Mouse (Mus musculus) kidney, embryonic 16.5 days (tissue): ENCODE data around the gene Mpped2. TPM values are rescaled to one million over a fixed set of nuclear protein-coding genes. Genes with fewer than 3 reads are reported as not detected.
A peak's percentile ranks its signal among the peaks of the same experiment; 100 is the strongest.

Experiments
- ATAC-seq: fragments of 200-750 bp; cut with Nextera tagmentation; 2 replicates; pipeline ENCODE4 v1.8.0; 2017; ENCODE audit warnings: moderate TSS enrichment; ENCODE audit not compliant: low FRiP score, low TSS enrichment
- H3K27ac ChIP-seq: fragments of 300-500 bp; sonication (generic); 2 replicates; pipeline ENCODE4 v1.5.1; 2014; ENCODE audit warnings: low read length
- H3K27me3 ChIP-seq: fragments of 300-500 bp; sonication (generic); 2 replicates; pipeline ENCODE4 v1.6.1; 2014; ENCODE audit warnings: low read length, control low read depth, mixed read lengths; ENCODE audit not compliant: insufficient read depth
- H3K36me3 ChIP-seq: fragments of 300-500 bp; sonication (generic); 2 replicates; pipeline ENCODE4 v1.6.1; 2014; ENCODE audit warnings: low read length, control low read depth, mixed read lengths; ENCODE audit not compliant: insufficient read depth
- H3K4me1 ChIP-seq: fragments of 300-500 bp; sonication (generic); 2 replicates; pipeline ENCODE4 v1.6.1; 2014; ENCODE audit warnings: low read length, control low read depth, mixed read lengths; ENCODE audit not compliant: insufficient read depth
- H3K4me2 ChIP-seq: fragments of 300-500 bp; sonication (generic); replicated peaks from 2 replicates; pipeline ENCODE4 v1.6.1; 2014; ENCODE audit warnings: low read depth, low read length
- H3K4me3 ChIP-seq: fragments of 300-500 bp; sonication (generic); 2 replicates; pipeline ENCODE4 v1.5.1; 2014; ENCODE audit warnings: mild to moderate bottlenecking, low read length
- H3K9ac ChIP-seq: fragments of 300-500 bp; sonication (generic); replicated peaks from 2 replicates; pipeline ENCODE4 v1.6.1; 2014; ENCODE audit warnings: low read length
- H3K9me3 ChIP-seq: fragments of 300-500 bp; sonication (generic); 2 replicates; pipeline ENCODE4 v1.6.1; 2016; ENCODE audit warnings: low read length, control low read depth
- WGBS: fragments of 180-500 bp; shearing (Covaris S2); extraction: QIAGEN DNeasy Blood & Tissue Kit; methylation state at CpG from one replicate; pipeline ENCODE4 v1.1.7; 2014; 5-methylcytosine and 5-hydroxymethylcytosine counted together
- polyA plus RNA-seq: library from polyadenylated mRNA; unstranded; fragments of >200 nt; fragmentation: Nextera tagmentation; extraction: Ambion mirVana; gene quantifications from 2 replicates; pipeline ENCODE4 v1.2.1, GENCODE M21; 2015

Mpped2 gene
- polyA plus RNA-seq, 1 experiment from 2014 or later = 28.6 TPM

- no peaks in the 10 kb centered on the region for H3K36me3 ChIP-seq
- no peaks in the 10 kb centered on the region for H3K4me1 ChIP-seq
- H3K9me3 ChIP-seq = no peaks in the 10 kb centered on the region
- no peak overlapping the region for H3K9ac ChIP-seq
- ATAC-seq = no peak
- no peak overlapping the region for H3K4me3 ChIP-seq
- H3K27me3 ChIP-seq = no peaks in the 10 kb centered on the region
- no peak overlapping the region for H3K4me2 ChIP-seq
- H3K27ac ChIP-seq = no peak overlapping the region
- 56% methylated on average over 2 of the region's 2 CpGs for whole genome bisulfite sequencing
These were observed 15.6 kb upstream of the Mpped2 start for GRCm38 (mm10) chr2:106677449-106677848.

GRCm38 (mm10) chr2:106679720-106680455 lies 13.2 kb upstream of the Mpped2 start:
- Histone ChIP-seq H3K27ac (peak overlapping the region; percentile 42; the same call in 1 of the 2 replicates), H3K4me2 (no peak overlapping the region), H3K27me3 (no peaks in the 10 kb centered on the region), H3K9me3 (no peaks in the 10 kb centered on the region), H3K4me3 (no peak overlapping the region), H3K4me1 (0 out of 2 replicates have a peak, but pooled peaks cover 2% of the 10 kb centered on the region), H3K9ac (no peak overlapping the region), H3K36me3 (no peaks in the 10 kb centered on the region)
- WGBS = 83% methylated on average over 5 of the region's 5 CpGs
- no peak for ATAC-seq

GRCm38 (mm10) chr2:106683185-106683831 lies 9.8 kb upstream of the Mpped2 start:
- WGBS = 26% methylated on average over 9 of the region's 9 CpGs
- no peak for ATAC-seq
- H3K4me1 ChIP-seq = 0 out of 2 replicates have a peak, but pooled peaks cover 2% of the 10 kb centered on the region
- no peak overlapping the region for H3K9ac ChIP-seq
- no peaks in the 10 kb centered on the region for H3K27me3 ChIP-seq
- peak overlapping the region; percentile 0; the same call in 1 of the 2 replicates for H3K4me2 ChIP-seq
- H3K27ac ChIP-seq = no peak overlapping the region
- H3K4me3 ChIP-seq = no peak overlapping the region
- no peaks in the 10 kb centered on the region for H3K9me3 ChIP-seq
- no peaks in the 10 kb centered on the region for H3K36me3 ChIP-seq

- Histone ChIP-seq H3K36me3 (no peaks in the 10 kb centered on the region), H3K4me3 (no peak overlapping the region), H3K4me1 (0 out of 2 replicates have a peak, but pooled peaks cover 2% of the 10 kb centered on the region), H3K9me3 (no peaks in the 10 kb centered on the region), H3K9ac (no peak overlapping the region), H3K27ac (no peak overlapping the region), H3K27me3 (no peaks in the 10 kb centered on the region), H3K4me2 (no peak overlapping the region)
- no peak for ATAC-seq
- 57% methylated on average over 4 of the region's 4 CpGs for WGBS
These were observed 9.2 kb upstream of the Mpped2 start for GRCm38 (mm10) chr2:106683832-106684231.

GRCm38 (mm10) chr2:106691753-106692363 lies 1.2 kb upstream of the Mpped2 start:
- no peaks in the 10 kb centered on the region for H3K9me3 ChIP-seq
- no peak overlapping the region for H3K4me3 ChIP-seq
- H3K27ac ChIP-seq = no peak overlapping the region
- no peak overlapping the region for H3K9ac ChIP-seq
- peaks cover 27% of the 10 kb centered on the region for H3K27me3 ChIP-seq
- peaks cover 22% of the 10 kb centered on the region for H3K4me1 ChIP-seq
- WGBS = 12% methylated on average over 6 of the region's 6 CpGs
- no peaks in the 10 kb centered on the region for H3K36me3 ChIP-seq
- H3K4me2 ChIP-seq = peak overlapping the region; percentile 99
- ATAC-seq = no peak

DNA sequence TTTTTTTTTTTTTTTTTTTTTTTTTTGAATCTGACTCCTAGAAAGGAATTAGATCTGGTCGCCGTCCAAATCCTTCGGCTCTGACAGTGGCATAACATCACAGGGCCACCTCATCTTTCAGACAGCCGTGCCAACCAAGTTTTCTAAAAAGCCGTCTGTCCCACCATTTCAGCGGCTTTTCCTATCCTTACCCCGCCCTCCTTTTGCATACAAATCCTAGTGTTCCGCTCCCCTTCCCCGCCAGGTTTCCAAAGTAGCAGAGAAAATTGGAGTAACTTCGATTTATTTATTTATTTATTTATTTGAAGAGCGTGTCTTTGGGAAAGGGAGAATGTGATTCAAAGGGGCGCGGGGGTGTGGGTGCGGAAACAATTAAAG lies 675 bp upstream of the Mpped2 start:
- no peak overlapping the region for H3K27ac ChIP-seq
- ATAC-seq = no peak
- H3K4me1 ChIP-seq = peaks cover 22% of the 10 kb centered on the region
- H3K9me3 ChIP-seq = no peaks in the 10 kb centered on the region
- peaks cover 32% of the 10 kb centered on the region for H3K27me3 ChIP-seq
- 3% methylated on average over 14 of the region's 14 CpGs for WGBS
- no peak overlapping the region for H3K9ac ChIP-seq
- H3K36me3 ChIP-seq = no peaks in the 10 kb centered on the region
- H3K4me3 ChIP-seq = peak overlapping the region; percentile 73
- H3K4me2 ChIP-seq = peak overlapping the region; percentile 99

DNA sequence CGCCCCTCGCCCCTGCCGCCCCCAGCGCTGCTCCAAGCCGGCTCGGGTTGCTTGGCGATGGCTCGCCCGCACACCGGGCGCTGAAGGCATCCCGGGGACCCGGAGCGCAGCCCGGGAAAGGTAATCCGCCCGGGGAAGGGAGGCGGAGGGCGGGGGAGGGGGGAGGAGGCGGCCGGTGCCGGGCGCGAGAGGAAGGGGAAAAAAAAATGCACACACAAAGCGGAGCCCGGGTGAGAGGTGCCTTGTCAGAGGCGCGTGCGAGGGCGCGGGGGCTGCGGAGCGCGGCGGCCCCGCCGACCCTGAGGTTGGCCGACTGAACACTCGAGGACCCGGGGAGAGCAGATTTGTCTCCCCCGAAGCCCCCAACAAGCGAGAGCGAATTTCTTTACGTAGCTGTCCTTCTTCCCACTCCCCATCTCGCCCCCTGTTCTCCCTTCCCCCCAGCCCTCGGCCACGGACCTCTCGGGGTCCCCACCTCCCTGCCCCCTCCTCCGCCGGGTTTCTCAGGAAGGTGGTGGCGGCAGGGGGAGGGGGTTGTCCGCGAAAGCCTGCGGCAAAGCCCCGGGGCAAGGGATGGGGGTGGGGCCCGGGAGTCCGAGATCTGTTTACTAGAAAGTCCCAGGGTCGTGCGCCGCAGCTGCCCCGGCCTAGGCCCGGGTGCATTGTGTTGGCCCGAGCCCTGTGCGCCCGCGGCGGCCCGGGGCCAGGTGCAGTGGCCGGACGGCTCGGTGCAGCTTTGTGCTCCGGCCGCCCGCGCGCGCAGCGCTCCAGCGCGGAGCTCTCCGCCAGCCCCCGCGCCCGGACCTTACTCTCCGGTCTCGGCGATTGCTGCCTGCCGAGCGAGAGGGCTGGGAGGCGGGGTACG lies 865 bp downstream of the Mpped2 start:
- WGBS = under 1% methylated on average over 84 of the region's 91 CpGs
- Histone ChIP-seq H3K4me1 (peaks cover 22% of the 10 kb centered on the region), H3K9ac (peak overlapping the region; percentile 87), H3K36me3 (no peaks in the 10 kb centered on the region), H3K27me3 (peaks cover 40% of the 10 kb centered on the region), H3K27ac (peak overlapping the region; percentile 87), H3K9me3 (no peaks in the 10 kb centered on the region), H3K4me2 (peak overlapping the region; percentile 99), H3K4me3 (peak overlapping the region; percentile 73)
- ATAC-seq = peak; percentile 85

- Histone ChIP-seq H3K4me1 (peaks cover 22% of the 10 kb centered on the region), H3K27me3 (peaks cover 40% of the 10 kb centered on the region), H3K9me3 (no peaks in the 10 kb centered on the region), H3K4me2 (peak overlapping the region; percentile 99), H3K36me3 (no peaks in the 10 kb centered on the region), H3K4me3 (peak overlapping the region; percentile 73), H3K27ac (peak overlapping the region; percentile 87), H3K9ac (peak overlapping the region; percentile 87)
- under 1% methylated on average over 10 of the region's 10 CpGs for WGBS
- no peak for ATAC-seq
These were observed 1.5 kb downstream of the Mpped2 start for GRCm38 (mm10) chr2:106694567-106694885.

DNA sequence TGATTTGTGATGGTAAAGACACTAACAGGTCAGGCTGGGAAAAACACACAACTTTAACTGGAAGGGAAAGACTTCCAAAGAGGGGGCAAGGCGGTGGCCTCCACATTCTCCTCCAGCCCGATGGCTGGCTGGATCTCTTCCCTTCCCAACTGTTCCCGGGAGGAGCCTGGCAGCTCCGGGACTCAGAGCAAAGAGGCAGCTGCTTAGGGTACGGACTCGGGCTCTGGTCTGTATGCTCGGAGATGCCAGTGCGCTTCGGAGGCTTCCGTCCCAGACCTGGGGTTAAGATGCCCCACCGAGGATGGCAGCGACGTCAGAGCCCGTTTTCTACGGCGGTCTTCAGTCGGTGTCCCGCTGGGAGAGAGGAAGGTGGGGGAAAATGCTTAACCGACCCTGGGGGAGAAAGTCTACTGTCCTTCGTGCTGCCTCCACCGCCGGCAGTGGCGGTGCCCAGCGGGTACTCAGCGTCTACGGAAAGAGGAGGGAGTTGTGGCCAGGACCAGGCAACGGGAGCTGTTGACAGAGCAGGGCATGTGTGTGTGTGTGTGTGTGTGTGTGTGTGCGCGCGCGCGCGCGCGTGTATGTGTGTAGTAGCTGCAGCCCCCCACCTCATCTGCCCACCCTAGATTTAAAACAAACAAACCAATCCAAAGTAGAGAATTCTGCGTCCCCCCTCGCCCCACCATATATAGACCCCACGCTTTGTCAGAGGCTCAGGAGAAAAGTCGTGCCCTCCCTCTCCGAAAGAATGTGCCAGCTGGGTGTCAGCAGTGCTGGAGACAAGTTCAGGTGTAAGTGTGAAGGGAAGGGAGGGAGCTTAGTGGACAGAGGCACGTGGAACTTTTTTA lies 2.0 kb downstream of the Mpped2 start:
- WGBS = 0% methylated on average over 41 of the region's 41 CpGs
- ATAC-seq = no peak; the same call in 1 of the 2 replicates

More for the DNA sequence above, 2.0 kb downstream of the Mpped2 start:
- Histone ChIP-seq H3K4me2 (peak overlapping the region; percentile 99), H3K27ac (peak overlapping the region; percentile 87), H3K4me1 (peaks cover 22% of the 10 kb centered on the region), H3K27me3 (peaks cover 40% of the 10 kb centered on the region), H3K9ac (peak overlapping the region; percentile 87), H3K4me3 (peak overlapping the region; percentile 73), H3K9me3 (no peaks in the 10 kb centered on the region), H3K36me3 (no peaks in the 10 kb centered on the region)
